Mouse (Mus musculus): ENCODE measurements at regions not wholly inside any gene's neighbourhood (a gene's known extent, or its start where the extent isn't known, plus 50 kb on each side); places are given as distances from the start of the nearest gene placed in this dataset.
A peak's percentile ranks its signal among the peaks of the same experiment; 100 is the strongest.

GRCm38 (mm10) chr15:59882444-59882843, 134.0 kb downstream of the 4933412E24Rik start:
- TF ChIP-seq EP300 (IDR thresholded peaks at IDR 0.05) (no peak), CTCF (IDR thresholded peaks at IDR 0.05) (no peak)
- ATAC-seq (no peak), DNase-seq (ENCODE audit: low spot score) (no peak)
- 84% methylated on average over 5 of the region's 5 CpGs for WGBS
- Histone ChIP-seq H3K27ac (ENCODE audit: low read length) (no peak overlapping the region), H3K27me3 (replicated peaks; ENCODE audit: insufficient read depth, low read length) (no peaks in the 10 kb centered on the region), H3K36me3 (ENCODE audit: insufficient read depth, low read length) (no peaks in the 10 kb centered on the region), H3K4me2 (replicated peaks; ENCODE audit: low read depth, low read length) (no peak overlapping the region), H3K9ac (replicated peaks; ENCODE audit: low read depth) (no peak overlapping the region), H3K4me3 (ENCODE audit: low read depth, low read length) (no peak overlapping the region), H3K4me1 (ENCODE audit: insufficient read depth, low read depth, low read length) (no peaks in the 10 kb centered on the region), H3K9me3 (ENCODE audit: low read length) (no peaks in the 10 kb centered on the region)

GRCm38 (mm10) chr15:59880426-59880825, 136.0 kb downstream of the 4933412E24Rik start:
- no peak overlapping the region for H3K4me3 ChIP-seq (ENCODE audit: low read depth, low read length)
- no peak for ATAC-seq
- H3K27me3 ChIP-seq (replicated peaks; ENCODE audit: insufficient read depth, low read length), result no peaks in the 10 kb centered on the region
- DNase-seq (ENCODE audit: low spot score), result no peak
- H3K27ac ChIP-seq (ENCODE audit: low read length), result no peak overlapping the region
- H3K9ac ChIP-seq (replicated peaks; ENCODE audit: low read depth), result no peak overlapping the region
- no peak for TF ChIP-seq CTCF (IDR thresholded peaks at IDR 0.05)
- TF ChIP-seq EP300 (IDR thresholded peaks at IDR 0.05), result no peak
- H3K36me3 ChIP-seq (ENCODE audit: insufficient read depth, low read length), result no peaks in the 10 kb centered on the region
- 92% methylated on average over 5 of the region's 5 CpGs for WGBS
- no peaks in the 10 kb centered on the region for H3K4me1 ChIP-seq (ENCODE audit: insufficient read depth, low read depth, low read length)
- H3K9me3 ChIP-seq (ENCODE audit: low read length), result no peaks in the 10 kb centered on the region
- no peak overlapping the region for H3K4me2 ChIP-seq (replicated peaks; ENCODE audit: low read depth, low read length)

GRCm38 (mm10) chr15:59879311-59879710, 137.1 kb downstream of the 4933412E24Rik start:
- H3K27ac ChIP-seq (ENCODE audit: low read length), result no peak overlapping the region
- WGBS, result 80% methylated on average over 4 of the region's 4 CpGs
- ATAC-seq, result no peak

GRCm38 (mm10) chr15:59876279-59876742, 140.1 kb downstream of the 4933412E24Rik start:
- Histone ChIP-seq H3K27ac (ENCODE audit: low read length) (no peak overlapping the region), H3K4me3 (ENCODE audit: low read depth, low read length) (no peak overlapping the region), H3K4me2 (replicated peaks; ENCODE audit: low read depth, low read length) (no peak overlapping the region), H3K27me3 (replicated peaks; ENCODE audit: insufficient read depth, low read length) (no peaks in the 10 kb centered on the region), H3K4me1 (ENCODE audit: insufficient read depth, low read depth, low read length) (no peaks in the 10 kb centered on the region), H3K9me3 (ENCODE audit: low read length) (no peaks in the 10 kb centered on the region), H3K9ac (replicated peaks; ENCODE audit: low read depth) (no peak overlapping the region), H3K36me3 (ENCODE audit: insufficient read depth, low read length) (no peaks in the 10 kb centered on the region)
- TF ChIP-seq CTCF (IDR thresholded peaks at IDR 0.05), result peak; percentile 31; the same call in 1 of the 2 replicates
- TF ChIP-seq EP300 (IDR thresholded peaks at IDR 0.05), result no peak
- WGBS, result 71% methylated on average over 7 of the region's 7 CpGs
- ATAC-seq (no peak), DNase-seq (ENCODE audit: low spot score) (peak; percentile 40)

More at GRCm38 (mm10) chr15:59879311-59879710, 137.1 kb downstream of the 4933412E24Rik start:
- no peaks in the 10 kb centered on the region for H3K36me3 ChIP-seq (ENCODE audit: insufficient read depth, low read length)
- H3K4me2 ChIP-seq (replicated peaks; ENCODE audit: low read depth, low read length), result no peak overlapping the region
- H3K9me3 ChIP-seq (ENCODE audit: low read length), result no peaks in the 10 kb centered on the region
- peak; percentile 40 for TF ChIP-seq CTCF (IDR thresholded peaks at IDR 0.05)
- TF ChIP-seq EP300 (IDR thresholded peaks at IDR 0.05), result no peak
- H3K9ac ChIP-seq (replicated peaks; ENCODE audit: low read depth), result no peak overlapping the region
- no peaks in the 10 kb centered on the region for H3K27me3 ChIP-seq (replicated peaks; ENCODE audit: insufficient read depth, low read length)
- no peak overlapping the region for H3K4me3 ChIP-seq (ENCODE audit: low read depth, low read length)
- H3K4me1 ChIP-seq (ENCODE audit: insufficient read depth, low read depth, low read length), result no peaks in the 10 kb centered on the region
- no peak for DNase-seq (ENCODE audit: low spot score)

DNA sequence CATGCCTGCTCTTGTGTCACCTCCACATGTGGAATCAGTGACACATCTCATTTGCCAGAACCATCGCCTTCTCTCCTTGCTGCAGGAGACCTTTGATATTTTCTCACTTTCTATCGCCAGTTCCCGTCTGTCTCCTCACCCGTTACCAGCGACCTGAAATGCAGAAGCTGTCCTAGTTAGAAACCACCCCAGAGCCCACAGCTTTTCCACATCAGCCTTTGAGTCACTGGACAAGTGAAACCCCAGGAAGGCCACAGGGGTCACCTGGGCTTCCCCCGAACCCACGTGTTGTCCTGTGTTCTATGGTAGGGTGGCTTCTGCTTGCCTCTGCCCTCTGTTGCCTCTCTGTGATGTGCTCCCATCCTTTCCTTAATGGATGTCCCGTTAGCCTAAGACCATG, 149.7 kb downstream of the 4933412E24Rik start:
- H3K9ac ChIP-seq (replicated peaks; ENCODE audit: low read depth), result no peak overlapping the region
- no peak overlapping the region for H3K27ac ChIP-seq (ENCODE audit: low read length)
- ATAC-seq (peak; percentile 19), DNase-seq (ENCODE audit: low spot score) (peak; percentile 9)
- TF ChIP-seq EP300 (IDR thresholded peaks at IDR 0.05) (no peak), CTCF (IDR thresholded peaks at IDR 0.05) (no peak)
- H3K4me1 ChIP-seq (ENCODE audit: insufficient read depth, low read depth, low read length), result no peaks in the 10 kb centered on the region
- no peak overlapping the region for H3K4me2 ChIP-seq (replicated peaks; ENCODE audit: low read depth, low read length)
- no peaks in the 10 kb centered on the region for H3K9me3 ChIP-seq (ENCODE audit: low read length)
- H3K27me3 ChIP-seq (replicated peaks; ENCODE audit: insufficient read depth, low read length), result no peaks in the 10 kb centered on the region
- H3K4me3 ChIP-seq (ENCODE audit: low read depth, low read length), result no peak overlapping the region
- 78% methylated on average over 8 of the region's 8 CpGs for WGBS
- no peaks in the 10 kb centered on the region for H3K36me3 ChIP-seq (ENCODE audit: insufficient read depth, low read length)

GRCm38 (mm10) chr15:59864746-59865499, 151.5 kb downstream of the 4933412E24Rik start:
- Histone ChIP-seq H3K4me3 (ENCODE audit: low read depth, low read length) (no peak overlapping the region), H3K27ac (ENCODE audit: low read length) (no peak overlapping the region), H3K4me1 (ENCODE audit: insufficient read depth, low read depth, low read length) (no peaks in the 10 kb centered on the region), H3K4me2 (replicated peaks; ENCODE audit: low read depth, low read length) (no peak overlapping the region), H3K36me3 (ENCODE audit: insufficient read depth, low read length) (no peaks in the 10 kb centered on the region), H3K27me3 (replicated peaks; ENCODE audit: insufficient read depth, low read length) (no peaks in the 10 kb centered on the region), H3K9ac (replicated peaks; ENCODE audit: low read depth) (no peak overlapping the region), H3K9me3 (ENCODE audit: low read length) (no peaks in the 10 kb centered on the region)
- ATAC-seq (0 out of 2 replicates have a peak, but pooled peaks have one; percentile 25), DNase-seq (ENCODE audit: low spot score) (peak; percentile 75)
- peak; percentile 80 for TF ChIP-seq CTCF (IDR thresholded peaks at IDR 0.05)
- TF ChIP-seq EP300 (IDR thresholded peaks at IDR 0.05), result no peak
- 39% methylated on average over 18 of the region's 18 CpGs for WGBS
